Mouse (Mus musculus) limb, embryonic 14.5 days (tissue): ENCODE measurements at regions not wholly inside any gene's neighbourhood (a gene's known extent, or its start where the extent isn't known, plus 50 kb on each side); places are given as distances from the start of the nearest gene placed in this dataset.

Source experiments
- ATAC-seq: fragments of 200-750 bp; cut with Nextera tagmentation; 2 replicates; pipeline ENCODE4 v1.8.0; 2017; ENCODE audit warnings: low read depth, moderate number of reproducible peaks, moderate TSS enrichment; ENCODE audit not compliant: low FRiP score
- DNase-seq: peaks from one replicate; pipeline ENCODE4 v3.0.0-alpha.2; 2015; ENCODE audit warnings: low spot score
- H3K27ac ChIP-seq: fragments of 300-500 bp; sonication (generic); replicated peaks from 2 replicates; pipeline ENCODE4 v1.5.1; 2014; ENCODE audit warnings: low read depth, mild to moderate bottlenecking, low read length, moderate library complexity, mixed read lengths
- H3K27me3 ChIP-seq: fragments of 300-500 bp; sonication (generic); 2 replicates; pipeline ENCODE4 v1.6.1; 2014; ENCODE audit warnings: low read length, mixed read lengths; ENCODE audit not compliant: control insufficient read depth, insufficient read depth
- H3K36me3 ChIP-seq: fragments of 300-500 bp; sonication (generic); 2 replicates; pipeline ENCODE4 v1.6.1; 2014; ENCODE audit warnings: mild to moderate bottlenecking, low read length, moderate library complexity, mixed read lengths; ENCODE audit not compliant: control insufficient read depth, insufficient read depth
- H3K4me1 ChIP-seq: fragments of 300-500 bp; sonication (generic); 2 replicates; pipeline ENCODE4 v1.6.1; 2014; ENCODE audit warnings: antibody characterized with exemption, low read length, mixed read lengths; ENCODE audit not compliant: control insufficient read depth, insufficient read depth
- H3K4me2 ChIP-seq: fragments of 300-500 bp; sonication (generic); replicated peaks from 2 replicates; pipeline ENCODE4 v1.6.1; 2014; ENCODE audit warnings: low read depth, mild to moderate bottlenecking, low read length, moderate library complexity; ENCODE audit not compliant: severe bottlenecking
- H3K4me3 ChIP-seq: fragments of 300-500 bp; sonication (generic); replicated peaks from 2 replicates; pipeline ENCODE4 v1.5.1; 2014; ENCODE audit warnings: low read length
- H3K9ac ChIP-seq: fragments of 300-500 bp; sonication (generic); 2 replicates; pipeline ENCODE4 v1.6.1; 2014; ENCODE audit warnings: mild to moderate bottlenecking, low read depth, low read length, moderate library complexity; ENCODE audit not compliant: severe bottlenecking
- H3K9me3 ChIP-seq: fragments of 300-500 bp; sonication (generic); 2 replicates; pipeline ENCODE4 v1.6.1; 2016; ENCODE audit warnings: low read length; ENCODE audit not compliant: control insufficient read depth
- POLR2A ChIP-seq: fragments of 200-500 bp; IDR thresholded peaks from 2 replicates; pipeline ENCODE4 v1.8.0; 2012; ENCODE audit warnings: inconsistent platforms, mild to moderate bottlenecking, moderate library complexity, borderline replicate concordance; ENCODE audit not compliant: insufficient read depth, insufficient read length; ENCODE audit errors: extremely low read depth
- WGBS: fragments of 180-500 bp; shearing (Covaris S2); extraction: QIAGEN DNeasy Blood & Tissue Kit; methylation state at CpG from one replicate; pipeline ENCODE4 v1.1.7; 2014; 5-methylcytosine and 5-hydroxymethylcytosine counted together

DNA sequence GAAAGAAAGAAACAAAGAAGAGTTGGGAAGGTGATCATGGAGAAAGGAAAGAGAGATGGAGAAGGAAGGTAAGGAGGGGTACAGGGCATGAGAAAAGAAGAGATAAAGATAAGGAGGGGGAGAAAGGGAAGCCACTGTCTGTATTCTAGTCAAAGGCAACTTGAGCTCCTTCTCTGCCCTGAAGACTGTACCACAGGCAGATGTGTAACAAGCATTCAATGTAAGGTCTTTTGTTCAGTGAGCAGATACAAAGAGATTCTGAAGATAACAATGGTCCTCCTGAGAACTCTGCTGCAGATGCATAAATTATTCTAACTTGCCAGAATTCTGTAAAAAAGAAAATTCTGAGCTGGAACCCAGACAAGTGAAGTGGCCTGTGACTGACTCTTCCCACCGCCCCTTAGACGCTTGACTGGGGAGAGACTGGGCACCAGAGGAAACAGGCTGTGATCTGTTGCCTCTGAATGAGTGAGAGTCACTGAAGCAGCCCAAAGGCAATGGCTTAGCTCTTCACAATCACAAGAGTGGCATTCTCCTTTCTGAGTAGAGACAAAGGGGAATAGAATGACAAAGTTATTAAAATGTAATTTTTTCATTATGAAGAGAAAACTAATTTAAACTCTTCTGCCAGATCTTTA is 564.0 kb upstream of the Arpp21 start:
- no peak overlapping the region for H3K9ac ChIP-seq

DNA sequence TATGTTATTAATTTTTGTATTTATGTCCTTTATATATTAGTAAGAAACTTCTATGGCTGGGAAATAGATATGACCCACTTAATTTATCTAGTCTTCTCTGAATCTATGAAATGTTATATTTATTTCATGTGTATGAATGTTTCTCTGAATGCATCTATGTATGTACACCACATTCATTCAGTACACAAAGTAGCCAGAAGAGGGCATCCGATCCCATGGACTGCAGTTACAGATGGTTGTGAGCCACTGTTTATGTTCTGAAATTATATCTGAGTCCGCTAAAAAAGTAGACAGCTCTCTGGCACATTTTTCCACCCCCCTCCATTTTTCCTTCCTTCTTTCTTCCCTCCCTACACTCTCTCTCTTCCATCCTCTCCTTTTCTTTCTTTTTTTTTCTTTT is 557.8 kb upstream of the Arpp21 start:
- Histone ChIP-seq H3K4me1 (no peaks in the 10 kb centered on the region), H3K9ac (no peak overlapping the region), H3K27ac (no peak overlapping the region), H3K4me2 (no peak overlapping the region), H3K36me3 (no peaks in the 10 kb centered on the region), H3K27me3 (no peaks in the 10 kb centered on the region), H3K9me3 (no peaks in the 10 kb centered on the region), H3K4me3 (no peak overlapping the region)
- no peak for TF ChIP-seq POLR2A
- no peak for DNase-seq
- no peak for ATAC-seq
- 72% methylated on average over 2 of the region's 2 CpGs for WGBS

More for the DNA sequence above, 564.0 kb upstream of the Arpp21 start:
- no peak overlapping the region for H3K27ac ChIP-seq
- TF ChIP-seq POLR2A: no peak
- DNase-seq: no peak
- 77% methylated on average over 2 of the region's 2 CpGs for WGBS
- ATAC-seq: no peak
- no peaks in the 10 kb centered on the region for H3K36me3 ChIP-seq
- H3K4me3 ChIP-seq: no peak overlapping the region
- H3K4me2 ChIP-seq: no peak overlapping the region
- no peaks in the 10 kb centered on the region for H3K4me1 ChIP-seq
- H3K27me3 ChIP-seq: no peaks in the 10 kb centered on the region
- H3K9me3 ChIP-seq: no peaks in the 10 kb centered on the region

DNA sequence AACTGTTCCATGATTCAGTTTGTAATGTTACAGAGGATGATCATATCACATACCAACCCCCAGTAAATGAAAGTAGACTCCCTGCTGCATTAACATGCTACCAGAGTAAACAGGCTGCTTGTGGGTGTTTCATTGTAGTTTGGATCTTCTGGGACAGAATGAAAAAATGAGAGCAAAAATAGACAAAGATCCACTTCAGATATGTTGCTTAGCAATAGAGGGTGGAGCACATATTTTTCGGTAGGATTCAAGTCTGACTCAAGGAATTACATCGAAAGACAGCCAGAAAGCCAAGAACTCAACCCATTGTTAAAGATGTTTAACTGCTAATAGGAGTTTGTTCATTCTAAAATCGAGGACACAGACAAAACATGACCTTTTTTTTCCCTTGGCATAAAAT is 536.2 kb upstream of the Arpp21 start:
- Histone ChIP-seq H3K4me3 (no peak overlapping the region), H3K27ac (no peak overlapping the region), H3K4me1 (no peaks in the 10 kb centered on the region), H3K9ac (no peak overlapping the region), H3K4me2 (no peak overlapping the region), H3K36me3 (no peaks in the 10 kb centered on the region), H3K9me3 (no peaks in the 10 kb centered on the region), H3K27me3 (no peaks in the 10 kb centered on the region)
- ATAC-seq (no peak), DNase-seq (no peak)
- no peak for TF ChIP-seq POLR2A
- 85% methylated on average over 3 of the region's 3 CpGs for WGBS

DNA sequence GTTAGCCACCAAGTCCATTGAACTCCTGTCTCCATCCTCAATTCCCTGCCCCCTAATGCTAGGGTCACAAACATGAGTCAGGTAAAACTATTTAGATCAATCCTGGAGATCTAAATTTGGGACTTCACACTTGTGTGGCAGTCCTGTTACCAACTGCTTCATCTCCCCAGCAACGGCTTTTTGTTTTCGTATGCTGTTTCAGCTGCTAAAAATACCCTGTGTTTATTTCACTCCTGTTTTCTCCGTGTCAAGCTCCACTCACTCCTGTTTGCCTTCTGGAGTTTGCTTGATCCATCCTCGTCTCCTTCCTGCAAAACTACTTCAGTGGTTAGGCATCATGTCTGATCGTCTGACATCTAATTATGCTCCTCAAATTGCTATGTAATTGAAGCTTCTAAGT is 508.9 kb upstream of the Arpp21 start:
- Histone ChIP-seq H3K4me2 (no peak overlapping the region), H3K27ac (no peak overlapping the region), H3K36me3 (no peaks in the 10 kb centered on the region), H3K4me3 (no peak overlapping the region), H3K9me3 (no peaks in the 10 kb centered on the region), H3K27me3 (no peaks in the 10 kb centered on the region), H3K9ac (no peak overlapping the region), H3K4me1 (no peaks in the 10 kb centered on the region)
- TF ChIP-seq POLR2A: no peak
- 62% methylated on average over 5 of the region's 5 CpGs for WGBS
- ATAC-seq: no peak
- DNase-seq: no peak

DNA sequence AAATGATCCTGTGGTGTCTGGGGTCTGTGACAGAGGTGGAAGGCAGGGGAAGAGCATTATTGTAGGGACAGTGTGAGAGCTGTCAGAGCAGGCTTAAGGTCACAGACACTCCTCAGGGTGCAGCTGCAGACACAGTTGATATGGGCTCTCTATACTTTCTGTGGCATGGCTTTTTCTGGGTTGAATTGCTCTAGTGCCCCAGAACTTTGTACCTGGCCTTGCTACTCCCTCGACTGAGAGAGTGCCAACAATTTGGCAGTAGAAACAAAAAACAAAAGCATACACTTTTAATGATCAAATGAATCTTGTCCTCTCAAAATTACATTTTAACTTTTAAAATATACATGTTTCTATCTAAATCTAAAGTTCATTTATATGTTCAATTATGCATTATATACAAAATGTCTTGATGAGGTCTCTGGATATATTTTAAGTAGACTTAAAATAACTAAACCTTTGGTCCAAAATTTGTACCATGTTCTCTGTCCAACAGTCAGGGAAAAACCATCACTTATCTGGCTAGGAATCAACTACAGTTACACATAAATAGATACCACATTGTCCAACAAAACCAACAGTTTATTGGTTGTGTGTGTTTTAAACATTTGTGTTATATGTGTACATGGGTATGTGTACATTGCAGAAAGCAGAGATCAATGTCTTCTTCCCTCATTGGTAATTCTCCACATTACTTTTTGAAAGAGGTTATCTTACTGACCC is 508.3 kb upstream of the Arpp21 start:
- H3K4me2 ChIP-seq: no peak overlapping the region
- no peak overlapping the region for H3K4me3 ChIP-seq
- H3K4me1 ChIP-seq: no peaks in the 10 kb centered on the region
- no peaks in the 10 kb centered on the region for H3K36me3 ChIP-seq
- no peak for TF ChIP-seq POLR2A
- no peaks in the 10 kb centered on the region for H3K9me3 ChIP-seq
- 73% methylated on average over 1 of the region's 1 CpGs for WGBS
- no peaks in the 10 kb centered on the region for H3K27me3 ChIP-seq
- no peak for DNase-seq
- no peak overlapping the region for H3K9ac ChIP-seq
- no peak for ATAC-seq
- no peak overlapping the region for H3K27ac ChIP-seq
